Mouse (Mus musculus) heart, embryonic 14.5 days (tissue): Measurements from ENCODE around the gene Lrrc32. TPM values are rescaled to one million over a fixed set of nuclear protein-coding genes. Genes with fewer than 3 reads are reported as not detected.

Experiments used
- polyA plus RNA-seq: library from polyadenylated mRNA; unstranded; fragments of >200 nt; fragmentation: Nextera tagmentation; extraction: Ambion mirVana; gene quantifications from 2 replicates; pipeline ENCODE4 v1.2.1, GENCODE M21; 2014

Lrrc32 gene
- polyA plus RNA-seq, 1 experiment from 2014 or later, result 6.9 TPM

Other genes starting within 250 kb of the Lrrc32 start
- gene Acer3, start 168.1 kb upstream of the Lrrc32 start, polyA plus RNA-seq, result 24.7 and 27.6 TPM in 2 replicates
- gene Tsku, start 128.0 kb upstream of the Lrrc32 start, polyA plus RNA-seq, result 5.7 and 6.5 TPM in 2 replicates
- gene Gucy2d, start 48.9 kb upstream of the Lrrc32 start, polyA plus RNA-seq, result 0.13 TPM in 1 of 2 replicates, not detected in the other
- gene Emsy, start 167.5 kb downstream of the Lrrc32 start, polyA plus RNA-seq, result 32.7 and 34.9 TPM in 2 replicates
- 44.9 and 48.6 TPM in 2 replicates for gene Thap12, start 213.8 kb downstream of the Lrrc32 start, polyA plus RNA-seq